Mouse (Mus musculus) T-helper 17 cell (primary cell): Measurements from ENCODE around the gene Agk.

Experiments
- in situ Hi-C, 2 experiments: fragments of 300-600 bp; cut with MboI, MseI; formaldehyde crosslinking; loops; 1 replicate in 1 of 2; 2 replicates in 1 of 2; pipeline ENCODE4 v1.15.1; 2025; ENCODE audit warnings: high pct_unique_total_duplicates in 2 of 2

The Agk gene

GRCm38 (mm10) chr6:40439731-40440130, 114.8 kb downstream of the Agk start:
- in situ Hi-C loops: loop anchor here (5.0 to 25.0 kb wide), 6 partner anchors 33 to 1923 kb away; partner anchors contain the start of genes Epha1 (in 1 of the 2) and Ssbp1 (in 1 of the 2)

GRCm38 (mm10) chr6:40441276-40441675, 116.3 kb downstream of the Agk start:
- in situ Hi-C loops: loop anchor here (10.0 to 25.0 kb wide), 5 partner anchors 729 to 1921 kb away; partner anchors contain the start of gene Epha1 (in 1 of the 2)

- in situ Hi-C loops: loop anchor here (10.0 to 25.0 kb wide), 5 partner anchors 729 to 1921 kb away; partner anchors contain the start of gene Epha1 (in 1 of the 2)
Observed at GRCm38 (mm10) chr6:40441755-40442154, 116.8 kb downstream of the Agk start.

- in situ Hi-C loops: loop anchor here (10.0 to 25.0 kb wide), 5 partner anchors 731 to 1919 kb away; partner anchors contain the start of gene Epha1 (in 1 of the 2)
Observed at GRCm38 (mm10) chr6:40443281-40443928, 118.4 kb downstream of the Agk start.
